Comparison of ENCODE assay signal across 8 mouse cellular contexts in genomic region chr10:102158809-102159208, GRCm38 (mm10).
DNase-seq lines count a peak whose midpoint lies in the region; ATAC-seq and TF ChIP-seq lines count a peak whose summit lies in the region.

No protein-coding gene starts in this region.

- intact Hi-C loops in gastrocnemius, postnatal 36 days (cut with DNase I): no loop called here

- peak overlapping the region; percentile 16; the same call in 1 of the 2 replicates for H3K4me2 ChIP-seq in kidney, postnatal 0 days (ENCODE audit: low read length)
- peak overlapping the region; percentile 41 for H3K4me2 ChIP-seq in embryonic facial prominence, embryonic 13.5 days
- peak overlapping the region; percentile 35; the same call in 1 of the 2 replicates for H3K4me2 ChIP-seq in intestine, embryonic 16.5 days (ENCODE audit: low read depth, low read length)

- H3K27me3 ChIP-seq in kidney, postnatal 0 days (ENCODE audit: insufficient read depth, low read length): no peaks in the 10 kb centered on the region
- H3K27me3 ChIP-seq in embryonic facial prominence, embryonic 13.5 days: no peaks in the 10 kb centered on the region
- H3K27me3 ChIP-seq in intestine, embryonic 16.5 days (replicated peaks; ENCODE audit: control insufficient read depth, insufficient read depth, low read length): no peaks in the 10 kb centered on the region

- no peak overlapping the region for H3K9ac ChIP-seq in kidney, postnatal 0 days (ENCODE audit: low read depth, low read length)
- H3K9ac ChIP-seq in embryonic facial prominence, embryonic 13.5 days: no peak overlapping the region
- H3K9ac ChIP-seq in intestine, embryonic 16.5 days (ENCODE audit: low read depth, low read length): no peak overlapping the region

- no peak for TF ChIP-seq CTCF in kidney, postnatal 0 days (IDR thresholded peaks at IDR 0.05; ENCODE audit: low read depth)

- no peak overlapping the region for H3K27ac ChIP-seq in kidney, postnatal 0 days
- H3K27ac ChIP-seq in embryonic facial prominence, embryonic 13.5 days: no peak overlapping the region
- H3K27ac ChIP-seq in intestine, embryonic 16.5 days (ENCODE audit: low read length): no peak overlapping the region

- 29% methylated on average over 12 of the region's 12 CpGs for WGBS in kidney, postnatal 0 days
- 29% methylated on average over 12 of the region's 12 CpGs for WGBS in embryonic facial prominence, embryonic 13.5 days
- WGBS in intestine, embryonic 16.5 days: 6% methylated on average over 12 of the region's 12 CpGs

- no peak for ATAC-seq in kidney, postnatal 0 days (replicated peaks; ENCODE audit: low FRiP score, low read depth)
- ATAC-seq in embryonic facial prominence, embryonic 13.5 days (ENCODE audit: insufficient number of reproducible peaks, insufficient read depth, low FRiP score, low TSS enrichment, low read depth): no peak
- no peak for ATAC-seq in intestine, embryonic 16.5 days

- DNase-seq in kidney, postnatal 0 days (ENCODE audit: low spot score): no peak
- no peak for DNase-seq in kidney, adult 18-20 months
- DNase-seq in mesoderm, embryonic 11.5 days (ENCODE audit: low read depth, low spot score): peak; percentile 13
- DNase-seq in gastrocnemius, postnatal 36 days: no peak
- DNase-seq in kidney, adult 11 months: no peak
- DNase-seq in heart, adult 18-20 months: no peak

- H3K9me3 ChIP-seq in kidney, postnatal 0 days (replicated peaks; ENCODE audit: low read length): no peaks in the 10 kb centered on the region
- no peaks in the 10 kb centered on the region for H3K9me3 ChIP-seq in embryonic facial prominence, embryonic 13.5 days
- H3K9me3 ChIP-seq in intestine, embryonic 16.5 days (ENCODE audit: control insufficient read depth, low read length): no peaks in the 10 kb centered on the region

- no peak overlapping the region for H3K4me3 ChIP-seq in kidney, postnatal 0 days (replicated peaks; ENCODE audit: low read depth, low read length)
- H3K4me3 ChIP-seq in embryonic facial prominence, embryonic 13.5 days: no peak overlapping the region
- peak overlapping the region; percentile 14; the same call in 1 of the 2 replicates for H3K4me3 ChIP-seq in intestine, embryonic 16.5 days (ENCODE audit: low read length)

- H3K4me1 ChIP-seq in kidney, postnatal 0 days (replicated peaks; ENCODE audit: insufficient read depth, low read length): no peaks in the 10 kb centered on the region
- H3K4me1 ChIP-seq in embryonic facial prominence, embryonic 13.5 days: no peaks in the 10 kb centered on the region
- H3K4me1 ChIP-seq in intestine, embryonic 16.5 days (ENCODE audit: control insufficient read depth, insufficient read depth, low read length): no peaks in the 10 kb centered on the region

- no peaks in the 10 kb centered on the region for H3K36me3 ChIP-seq in kidney, postnatal 0 days (ENCODE audit: insufficient read depth, low read length)
- H3K36me3 ChIP-seq in embryonic facial prominence, embryonic 13.5 days: no peaks in the 10 kb centered on the region
- H3K36me3 ChIP-seq in intestine, embryonic 16.5 days (ENCODE audit: control insufficient read depth, insufficient read depth, low read length): no peaks in the 10 kb centered on the region
